Mouse (Mus musculus): Measurements from ENCODE around the gene Tcf12. TPM values are rescaled to one million over a fixed set of nuclear protein-coding genes. Genes with fewer than 3 reads are reported as not detected.
A peak's percentile ranks its signal among the peaks of the same experiment; 100 is the strongest.

Gene Tcf12
- polyA plus RNA-seq, 1 experiment from 2014 or later, result 103 TPM

- TF ChIP-seq CTCF (IDR thresholded peaks at IDR 0.05; ENCODE audit: low read depth), result no peak
- 25% methylated on average over 2 of the region's 2 CpGs for WGBS
- H3K27ac ChIP-seq (ENCODE audit: low read depth), result peak overlapping the region; percentile 88
- H3K4me1 ChIP-seq (ENCODE audit: insufficient read depth), result no peaks in the 10 kb centered on the region; the same call in none of the 2 replicates
- H3K36me3 ChIP-seq (ENCODE audit: insufficient read depth), result no peaks in the 10 kb centered on the region; the same call in 1 of the 2 replicates
- peak overlapping the region; percentile 50 for H3K4me2 ChIP-seq
- H3K9me3 ChIP-seq (ENCODE audit: low read depth, low read length), result no peaks in the 10 kb centered on the region
- DNase-seq (peak; percentile 90), ATAC-seq (ENCODE audit: insufficient read depth) (peak; percentile 86)
- peak overlapping the region; percentile 42 for H3K4me3 ChIP-seq (ENCODE audit: low read depth, low read length)
- H3K9ac ChIP-seq, result no peak overlapping the region; the same call in 1 of the 2 replicates
- no peaks in the 10 kb centered on the region for H3K27me3 ChIP-seq (ENCODE audit: insufficient read depth, low read length)
Measured at GRCm38 (mm10) chr9:71895931-71896724, 215.5 kb downstream of the Tcf12 start.

DNA sequence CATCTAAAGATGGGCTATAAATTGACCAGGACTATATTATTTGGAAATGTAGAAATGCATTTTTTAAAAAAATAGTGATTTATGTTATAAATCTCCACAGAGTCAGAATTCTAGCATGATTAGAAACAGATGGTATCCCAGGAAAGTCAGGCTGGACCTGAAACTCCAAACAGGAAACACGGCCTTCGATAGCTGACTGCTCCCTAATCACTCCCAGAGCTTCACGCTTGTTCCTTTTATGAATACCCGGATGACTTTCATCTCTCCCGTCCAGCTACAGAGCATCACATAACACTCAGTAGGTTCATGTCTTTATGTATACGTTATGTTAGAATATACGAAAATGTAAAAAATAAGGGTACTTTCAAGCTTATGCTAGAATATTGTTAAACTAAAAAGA, 216.4 kb downstream of the Tcf12 start:
- peak overlapping the region; percentile 78 for H3K27ac ChIP-seq (ENCODE audit: low read depth)
- no peaks in the 10 kb centered on the region; the same call in 1 of the 2 replicates for H3K36me3 ChIP-seq (ENCODE audit: insufficient read depth)
- H3K4me3 ChIP-seq (ENCODE audit: low read depth, low read length), result peak overlapping the region; percentile 42
- H3K4me2 ChIP-seq, result peak overlapping the region; percentile 55; the same call in 1 of the 2 replicates
- no peaks in the 10 kb centered on the region for H3K27me3 ChIP-seq (ENCODE audit: insufficient read depth, low read length)
- H3K4me1 ChIP-seq (ENCODE audit: insufficient read depth), result no peaks in the 10 kb centered on the region; the same call in none of the 2 replicates
- ATAC-seq (ENCODE audit: insufficient read depth) (peak; percentile 77), DNase-seq (peak; percentile 88)
- H3K9me3 ChIP-seq (ENCODE audit: low read depth, low read length), result no peaks in the 10 kb centered on the region
- 28% methylated on average over 7 of the region's 7 CpGs for WGBS
- H3K9ac ChIP-seq, result peak overlapping the region; percentile 34
- no peak for TF ChIP-seq CTCF (IDR thresholded peaks at IDR 0.05; ENCODE audit: low read depth)

DNA sequence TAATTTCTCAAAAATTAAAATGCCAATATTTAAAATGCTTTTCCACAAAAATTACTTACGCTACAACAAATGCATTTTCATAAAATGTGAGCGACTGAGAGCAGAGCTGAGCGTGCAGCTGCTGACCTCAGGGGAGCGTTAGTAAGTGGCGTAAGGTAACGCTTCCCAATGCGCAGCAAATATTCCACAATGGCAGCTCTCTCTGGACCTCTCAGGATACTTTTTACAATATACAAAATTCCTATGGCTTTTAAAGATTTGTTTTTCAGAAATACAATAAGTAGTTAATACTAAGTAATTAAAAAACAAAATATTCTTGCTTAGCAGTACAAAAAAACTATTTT, 216.8 kb downstream of the Tcf12 start:
- Histone ChIP-seq H3K27me3 (ENCODE audit: insufficient read depth, low read length) (no peaks in the 10 kb centered on the region), H3K4me3 (ENCODE audit: low read depth, low read length) (peak overlapping the region; percentile 42), H3K9ac (peak overlapping the region; percentile 59), H3K4me1 (ENCODE audit: insufficient read depth) (no peaks in the 10 kb centered on the region; the same call in none of the 2 replicates), H3K36me3 (ENCODE audit: insufficient read depth) (no peaks in the 10 kb centered on the region; the same call in 1 of the 2 replicates), H3K27ac (ENCODE audit: low read depth) (peak overlapping the region; percentile 86), H3K9me3 (ENCODE audit: low read depth, low read length) (no peaks in the 10 kb centered on the region), H3K4me2 (peak overlapping the region; percentile 55)
- no peak for TF ChIP-seq CTCF (IDR thresholded peaks at IDR 0.05; ENCODE audit: low read depth)
- 47% methylated on average over 7 of the region's 7 CpGs for WGBS
- DNase-seq (peak; percentile 56), ATAC-seq (ENCODE audit: insufficient read depth) (no peak)

DNA sequence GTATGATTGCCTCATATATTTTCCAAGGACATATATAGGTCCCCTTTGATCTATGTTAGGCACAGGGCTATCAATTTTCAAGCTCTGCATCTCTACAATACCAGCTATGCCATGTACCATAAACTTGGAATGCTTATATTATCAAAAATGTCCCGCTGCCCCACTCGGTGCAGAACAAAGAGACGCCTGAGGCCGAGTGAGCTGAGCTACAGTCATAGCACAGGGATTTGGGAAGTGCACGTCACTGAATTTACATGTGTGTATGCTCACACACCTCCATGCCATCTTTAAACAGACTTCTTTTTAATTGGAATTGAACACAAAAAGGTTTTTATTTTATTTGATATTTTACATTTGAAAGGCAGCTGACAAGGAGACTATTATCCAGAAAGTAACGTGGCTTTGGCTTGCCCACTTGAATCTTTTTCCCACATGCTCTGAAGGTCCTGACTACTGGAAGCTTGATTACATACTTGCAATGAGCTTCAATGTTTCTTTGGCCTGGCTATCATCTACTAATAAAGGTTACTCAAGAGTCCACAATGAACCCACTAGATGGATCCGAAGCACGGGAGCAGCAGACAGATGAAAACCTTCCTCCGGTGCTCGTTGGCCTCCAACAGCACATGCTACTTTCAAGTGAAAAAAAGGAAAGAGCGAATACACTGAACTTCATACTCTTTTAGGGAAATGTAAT, 217.3 kb downstream of the Tcf12 start:
- Histone ChIP-seq H3K36me3 (ENCODE audit: insufficient read depth) (no peaks in the 10 kb centered on the region; the same call in 1 of the 2 replicates), H3K27me3 (ENCODE audit: insufficient read depth, low read length) (no peaks in the 10 kb centered on the region), H3K27ac (ENCODE audit: low read depth) (peak overlapping the region; percentile 86), H3K4me1 (ENCODE audit: insufficient read depth) (peaks cover 3% of the 10 kb centered on the region), H3K9ac (peak overlapping the region; percentile 59), H3K9me3 (ENCODE audit: low read depth, low read length) (no peaks in the 10 kb centered on the region), H3K4me2 (peak overlapping the region; percentile 55), H3K4me3 (ENCODE audit: low read depth, low read length) (peak overlapping the region; percentile 42)
- ATAC-seq (ENCODE audit: insufficient read depth) (no peak), DNase-seq (peak; percentile 41)
- TF ChIP-seq CTCF (IDR thresholded peaks at IDR 0.05; ENCODE audit: low read depth), result no peak
- 33% methylated on average over 11 of the region's 11 CpGs for WGBS

DNA sequence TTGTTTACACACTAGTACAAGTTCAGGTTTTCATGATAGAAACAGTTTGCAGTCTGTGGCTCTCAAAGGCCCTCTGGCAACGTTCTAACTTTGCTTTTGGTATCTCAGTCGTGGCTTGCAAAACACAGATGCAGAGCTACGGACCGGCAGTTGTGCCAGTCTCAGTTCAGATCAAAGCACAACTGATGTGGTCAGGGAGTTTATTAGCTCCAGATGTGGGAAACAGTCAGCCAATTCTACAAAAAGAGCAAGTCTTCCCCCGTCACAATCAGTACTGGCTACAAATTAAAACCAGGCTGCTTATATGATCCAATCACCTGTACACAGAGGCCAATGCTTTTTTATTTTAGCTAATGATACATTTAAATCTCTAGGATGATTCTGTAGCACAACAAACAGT, 223.2 kb downstream of the Tcf12 start:
- Histone ChIP-seq H3K4me2 (no peak overlapping the region), H3K9ac (no peak overlapping the region), H3K9me3 (ENCODE audit: low read depth, low read length) (no peaks in the 10 kb centered on the region), H3K27me3 (ENCODE audit: insufficient read depth, low read length) (no peaks in the 10 kb centered on the region), H3K27ac (ENCODE audit: low read depth) (peak overlapping the region; percentile 16; the same call in 1 of the 2 replicates), H3K4me1 (ENCODE audit: insufficient read depth) (peaks cover 9% of the 10 kb centered on the region), H3K36me3 (ENCODE audit: insufficient read depth) (peaks cover 9% of the 10 kb centered on the region), H3K4me3 (ENCODE audit: low read depth, low read length) (no peak overlapping the region)
- no peak for TF ChIP-seq CTCF (IDR thresholded peaks at IDR 0.05; ENCODE audit: low read depth)
- 24% methylated on average over 5 of the region's 5 CpGs for WGBS
- ATAC-seq (ENCODE audit: insufficient read depth), result no peak
- peak; percentile 54 for DNase-seq

- DNase-seq (peak; percentile 94), ATAC-seq (ENCODE audit: insufficient read depth) (peak; percentile 87)
- peaks cover 49% of the 10 kb centered on the region for H3K36me3 ChIP-seq (ENCODE audit: insufficient read depth)
- WGBS, result 8% methylated on average over 1 of the region's 1 CpGs
- H3K4me1 ChIP-seq (ENCODE audit: insufficient read depth), result peaks cover 19% of the 10 kb centered on the region
- no peak overlapping the region for H3K4me3 ChIP-seq (ENCODE audit: low read depth, low read length)
- H3K9ac ChIP-seq, result no peak overlapping the region
- H3K9me3 ChIP-seq (ENCODE audit: low read depth, low read length), result no peaks in the 10 kb centered on the region
- TF ChIP-seq CTCF (IDR thresholded peaks at IDR 0.05; ENCODE audit: low read depth), result no peak
- H3K27me3 ChIP-seq (ENCODE audit: insufficient read depth, low read length), result no peaks in the 10 kb centered on the region
- peak overlapping the region; percentile 0; the same call in 1 of the 2 replicates for H3K4me2 ChIP-seq
- H3K27ac ChIP-seq (ENCODE audit: low read depth), result peak overlapping the region; percentile 68; the same call in 1 of the 2 replicates
Measured at GRCm38 (mm10) chr9:71880629-71881028, 231.0 kb downstream of the Tcf12 start.

GRCm38 (mm10) chr9:71879972-71880371, 231.7 kb downstream of the Tcf12 start:
- Histone ChIP-seq H3K4me3 (ENCODE audit: low read depth, low read length) (no peak overlapping the region), H3K4me1 (ENCODE audit: insufficient read depth) (peaks cover 19% of the 10 kb centered on the region), H3K9ac (no peak overlapping the region), H3K27ac (ENCODE audit: low read depth) (peak overlapping the region; percentile 91), H3K4me2 (no peak overlapping the region), H3K36me3 (ENCODE audit: insufficient read depth) (peaks cover 51% of the 10 kb centered on the region), H3K9me3 (ENCODE audit: low read depth, low read length) (no peaks in the 10 kb centered on the region), H3K27me3 (ENCODE audit: insufficient read depth, low read length) (no peaks in the 10 kb centered on the region)
- WGBS, result 29% methylated on average over 5 of the region's 5 CpGs
- peak; percentile 57 for DNase-seq
- ATAC-seq (ENCODE audit: insufficient read depth), result 0 out of 2 replicates have a peak, but pooled peaks have one; percentile 10
- no peak for TF ChIP-seq CTCF (IDR thresholded peaks at IDR 0.05; ENCODE audit: low read depth)

All from lung, embryonic 14.5 days (tissue).